Mouse (Mus musculus) spleen, adult 12 weeks (tissue): Measurements from ENCODE around the gene Olfr382.
"Not testable (repeated sequence)": the region's sequence is repeated elsewhere in the genome, so short reads cannot be mapped to it uniquely, and the experiment has no call there.

Experiments used
- DNase-seq: peaks from one replicate; pipeline ENCODE4 v3.0.0; 2022; ENCODE audit warnings: low spot score

Gene Olfr382

DNA sequence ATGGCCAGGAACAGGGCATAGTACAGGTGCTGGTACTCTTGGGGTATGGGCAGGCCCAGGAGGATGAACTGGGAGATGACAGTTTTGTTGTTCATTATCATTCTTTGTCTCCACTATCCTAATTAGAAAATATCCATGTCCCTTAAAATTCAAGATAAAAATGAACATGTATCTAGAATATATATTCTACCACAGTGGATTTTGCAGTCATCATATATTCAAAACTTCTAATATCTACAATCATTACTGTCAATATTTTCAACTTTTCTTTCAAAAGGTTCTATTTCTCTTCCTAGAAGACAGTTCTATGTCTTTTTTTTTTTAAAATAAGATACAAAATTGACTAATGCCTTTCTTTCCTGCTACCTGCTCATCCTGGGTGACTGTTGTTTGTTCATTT is at the start of gene Olfr382:
TSS of gene Olfr382 (minus strand) at position 101 of the 400 bp plus-strand sequence.
- DNase-seq = no peak

- not testable (repeated sequence) for DNase-seq
Measured at GRCm38 (mm10) chr11:73528971-73529370, 12.0 kb upstream of the Olfr382 start.

GRCm38 (mm10) chr11:73491503-73491902 is 25.5 kb downstream of the Olfr382 start, which contains the start of gene Olfr381:
Gene Olfr381, minus strand, starts transcription at chr11:73491603.
- DNase-seq = no peak
